Comparison of ENCODE assay signal across 22 mouse cellular contexts in the genomic region with DNA sequence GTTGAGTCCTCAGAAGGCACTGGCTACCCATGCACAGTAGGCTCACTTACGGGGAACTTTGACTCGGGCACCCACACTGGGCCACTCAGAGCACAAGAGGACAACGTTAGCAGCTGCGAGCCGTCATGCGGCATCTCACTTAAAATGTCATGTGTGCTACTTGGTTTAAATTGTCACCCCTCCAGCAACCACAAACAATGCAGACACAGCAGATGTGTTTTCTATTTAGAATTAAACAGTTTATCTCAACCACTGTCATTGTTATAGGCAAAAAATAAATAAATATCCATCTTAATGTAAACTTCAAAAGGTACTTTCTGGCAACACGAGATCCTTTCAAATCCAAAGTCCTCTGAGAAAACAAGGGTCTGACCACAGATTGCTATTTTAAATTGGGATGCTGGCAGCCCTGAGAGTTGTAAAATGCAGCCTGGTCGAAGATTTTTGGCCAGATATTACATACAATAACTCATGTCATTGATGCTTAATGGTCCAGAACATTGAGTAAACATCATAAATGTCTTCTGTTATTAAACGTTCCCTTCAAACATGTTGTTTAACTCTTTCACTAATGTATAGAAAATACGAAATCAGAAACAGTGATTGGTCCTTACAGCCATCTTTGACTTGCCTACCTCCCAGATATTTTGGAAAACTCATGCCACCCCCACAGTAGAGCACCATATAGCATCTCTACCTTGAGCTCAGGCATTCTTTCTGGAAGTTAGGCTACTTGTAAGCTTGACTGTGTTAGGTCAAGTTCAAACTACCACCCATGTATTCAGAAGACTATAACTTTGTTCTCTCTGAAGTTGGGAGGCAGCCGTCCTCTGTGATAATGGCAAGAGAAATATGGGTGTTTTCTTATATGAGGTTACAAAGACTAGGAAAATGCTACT.
DNase-seq lines count a peak whose midpoint lies in the region; ATAC-seq and TF ChIP-seq lines count a peak whose summit lies in the region.
"Had no signal": no experiment of that assay in that cellular context is flagged by ENCODE, and none has a peak within 500 bp of the region (broad histone marks: within the 10 kb centered on the region; RNA-seq: fewer than 3 reads in every experiment).

No protein-coding gene starts in this region.

- H3K4me2 ChIP-seq in kidney, embryonic 15.5 days: no peak overlapping the region
- no peak overlapping the region for H3K4me2 ChIP-seq in liver, embryonic 12.5 days
- H3K4me2 ChIP-seq: embryonic facial prominence, embryonic 12.5 days; hindbrain, embryonic 12.5 days; limb, embryonic 15.5 days; midbrain, embryonic 12.5 days had no signal

- no peak for TF ChIP-seq CTCF in kidney, adult 2 months (conservative IDR thresholded peaks at IDR 0.05; ENCODE audit: insufficient read depth, insufficient read length, low read depth, low read length)

- H3K9me3 ChIP-seq in kidney, embryonic 15.5 days (replicated peaks): no peaks in the 10 kb centered on the region
- no peaks in the 10 kb centered on the region for H3K9me3 ChIP-seq in liver, embryonic 12.5 days (replicated peaks)
- H3K9me3 ChIP-seq: embryonic facial prominence, embryonic 12.5 days; heart, embryonic 10.5 days; hindbrain, embryonic 12.5 days; limb, embryonic 15.5 days; midbrain, embryonic 12.5 days had no signal

- 51% methylated on average over 11 of the region's 11 CpGs for WGBS in kidney, adult 2 months
- WGBS in kidney, embryonic 15.5 days: 31% methylated on average over 11 of the region's 11 CpGs
- WGBS in liver, embryonic 12.5 days (ENCODE audit: insufficient replicate concordance): 67% methylated on average over 11 of the region's 11 CpGs

- no peak for TF ChIP-seq POLR2A in kidney, adult 2 months (IDR thresholded peaks at IDR 0.05; ENCODE audit: low read depth, low read length)

- ATAC-seq in kidney, embryonic 15.5 days (replicated peaks; ENCODE audit: low FRiP score): peak; percentile 92
- ATAC-seq in liver, embryonic 12.5 days: no peak
- ATAC-seq: activated CD4-positive, CD25-positive, alpha-beta regulatory T cell, adult 4 months; inflammation-experienced regulatory T-cells, adult 6 months; Patski had no signal

- H3K27ac ChIP-seq in kidney, adult 2 months (ENCODE audit: insufficient read depth, low read depth, low read length): no peak overlapping the region
- peak overlapping the region; percentile 88 for H3K27ac ChIP-seq in kidney, embryonic 15.5 days
- H3K27ac ChIP-seq in liver, embryonic 12.5 days: no peak overlapping the region
- H3K27ac ChIP-seq: embryonic facial prominence, embryonic 12.5 days; heart, embryonic 10.5 days; hindbrain, embryonic 12.5 days; limb, embryonic 15.5 days; macrophage; midbrain, embryonic 12.5 days had no signal

- H3K9ac ChIP-seq in kidney, embryonic 15.5 days: no peak overlapping the region
- no peak overlapping the region for H3K9ac ChIP-seq in liver, embryonic 12.5 days
- H3K9ac ChIP-seq: embryonic facial prominence, embryonic 12.5 days; hindbrain, embryonic 12.5 days; limb, embryonic 15.5 days; midbrain, embryonic 12.5 days had no signal

- no peak overlapping the region for H3K4me3 ChIP-seq in kidney, adult 2 months (ENCODE audit: insufficient read depth, low read depth, low read length)
- H3K4me3 ChIP-seq in kidney, embryonic 15.5 days (replicated peaks): no peak overlapping the region
- H3K4me3 ChIP-seq in liver, embryonic 12.5 days: no peak overlapping the region
- H3K4me3 ChIP-seq: embryonic facial prominence, embryonic 12.5 days; heart, embryonic 10.5 days; hindbrain, embryonic 12.5 days; limb, embryonic 15.5 days; midbrain, embryonic 12.5 days had no signal

- DNase-seq in kidney, adult 2 months: peak; percentile 34
- DNase-seq in lung, adult 18-20 months: peak; percentile 19 to 24
- peak; percentile 37 for DNase-seq in lung, postnatal 25 days (ENCODE audit: low spot score)
- no peak for DNase-seq in ovary, adult 18-20 months (ENCODE audit: low spot score)
- no peak for DNase-seq in embryo, embryonic 10.5 days (ENCODE audit: low spot score)
- DNase-seq: adrenal gland, postnatal 25 days; cerebellum, adult 2 months; gastrocnemius, postnatal 14 days; heart, postnatal 10 days; right cerebral cortex, postnatal 4 days; thymus, adult 2 months had no signal

- no peaks in the 10 kb centered on the region for H3K4me1 ChIP-seq in kidney, adult 2 months (ENCODE audit: control insufficient read depth, insufficient read depth, low read length)
- H3K4me1 ChIP-seq in kidney, embryonic 15.5 days: peaks cover 8% of the 10 kb centered on the region
- H3K4me1 ChIP-seq in liver, embryonic 12.5 days: no peaks in the 10 kb centered on the region
- H3K4me1 ChIP-seq: embryonic facial prominence, embryonic 12.5 days; heart, embryonic 10.5 days; hindbrain, embryonic 12.5 days; limb, embryonic 15.5 days; midbrain, embryonic 12.5 days had no signal

- H3K36me3 ChIP-seq in kidney, adult 2 months (ENCODE audit: control insufficient read depth, insufficient read depth, low read length): no peaks in the 10 kb centered on the region
- H3K36me3 ChIP-seq in kidney, embryonic 15.5 days: no peaks in the 10 kb centered on the region
- H3K36me3 ChIP-seq in liver, embryonic 12.5 days: no peaks in the 10 kb centered on the region
- H3K36me3 ChIP-seq: embryonic facial prominence, embryonic 12.5 days; heart, embryonic 10.5 days; hindbrain, embryonic 12.5 days; limb, embryonic 15.5 days; midbrain, embryonic 12.5 days had no signal

- no peaks in the 10 kb centered on the region for H3K27me3 ChIP-seq in kidney, adult 2 months (replicated peaks; ENCODE audit: control insufficient read depth, insufficient read depth, low read length)
- no peaks in the 10 kb centered on the region for H3K27me3 ChIP-seq in kidney, embryonic 15.5 days
- no peaks in the 10 kb centered on the region for H3K27me3 ChIP-seq in liver, embryonic 12.5 days (replicated peaks)
- H3K27me3 ChIP-seq: embryonic facial prominence, embryonic 12.5 days; hindbrain, embryonic 12.5 days; limb, embryonic 15.5 days; midbrain, embryonic 12.5 days had no signal

Comparison
In these comparisons a context has a peak if more than half of its experiments do, and no peak if none do; other contexts are left out.
1. DNase-seq: peak in kidney, adult 2 months (single experiment), lung, adult 18-20 months (2 of 2) and lung, postnatal 25 days (single experiment); none in ovary, adult 18-20 months (single experiment) and embryo, embryonic 10.5 days (single experiment).